Mouse (Mus musculus): ENCODE measurements around the gene Gck.

GRCm38 (mm10) chr11:5976106-5976505 lies 26.2 kb upstream of the Gck start:
- TF ChIP-seq EP300 (IDR thresholded peaks at IDR 0.05; ENCODE audit: low read depth): no peak
- TF ChIP-seq CTCF (IDR thresholded peaks at IDR 0.05; ENCODE audit: low read depth): no peak
